Mouse (Mus musculus) liver, postnatal 0 days (tissue): ENCODE results near the gene Tnfsf15. TPM values are rescaled to one million over a fixed set of nuclear protein-coding genes. Genes with fewer than 3 reads are reported as not detected.

Experiments
- ATAC-seq: fragments of 200-750 bp; cut with Nextera tagmentation; 2 replicates; pipeline ENCODE4 v1.8.0; 2017; ENCODE audit warnings: mild to moderate bottlenecking, moderate library complexity
- DNase-seq: peaks from one replicate; pipeline ENCODE4 v3.0.0-alpha.2; 2016
- H3K27ac ChIP-seq: fragments of 300-500 bp; sonication (generic); 2 replicates; pipeline ENCODE4 v1.5.1; 2014; ENCODE audit warnings: antibody characterized with exemption, moderate library complexity, mild to moderate bottlenecking, low read depth
- H3K27me3 ChIP-seq: fragments of 300-500 bp; sonication (generic); 2 replicates; pipeline ENCODE4 v1.6.1; 2014; ENCODE audit warnings: low read length, control low read depth, mixed read lengths; ENCODE audit not compliant: insufficient read depth
- H3K36me3 ChIP-seq: fragments of 300-500 bp; sonication (generic); replicated peaks from 2 replicates; pipeline ENCODE4 v1.6.1; 2014; ENCODE audit warnings: mild to moderate bottlenecking, control low read depth, low read length, moderate library complexity, mixed read lengths; ENCODE audit not compliant: insufficient read depth
- H3K4me1 ChIP-seq: fragments of 300-500 bp; sonication (generic); 2 replicates; pipeline ENCODE4 v1.6.1; 2014; ENCODE audit warnings: antibody characterized with exemption, mild to moderate bottlenecking, control low read depth; ENCODE audit not compliant: insufficient read depth
- H3K4me2 ChIP-seq: fragments of 300-500 bp; sonication (generic); 2 replicates; pipeline ENCODE4 v1.6.1; 2014; ENCODE audit warnings: low read depth, mild to moderate bottlenecking, low read length, moderate library complexity, mixed read lengths
- H3K4me3 ChIP-seq: fragments of 300-500 bp; sonication (generic); 2 replicates; pipeline ENCODE4 v1.5.1; 2014; ENCODE audit warnings: low read depth, low read length
- H3K9ac ChIP-seq: fragments of 300-500 bp; sonication (generic); replicated peaks from 2 replicates; pipeline ENCODE4 v1.6.1; 2014; ENCODE audit warnings: mild to moderate bottlenecking, moderate library complexity
- H3K9me3 ChIP-seq: fragments of 300-500 bp; sonication (generic); 2 replicates; pipeline ENCODE4 v1.6.1; 2016; ENCODE audit warnings: mild to moderate bottlenecking, control low read depth, low read length, mixed read lengths
- CTCF ChIP-seq: sonication (generic); IDR thresholded peaks from 2 replicates; pipeline ENCODE4 v1.5.1; 2016; ENCODE audit warnings: antibody characterized with exemption, low read depth
- EP300 ChIP-seq: IDR thresholded peaks from 2 replicates; pipeline ENCODE4 v1.6.1; 2016; ENCODE audit warnings: antibody characterized with exemption, low read depth, mild to moderate bottlenecking
- WGBS: fragments of 180-500 bp; shearing (Covaris S2); extraction: QIAGEN DNeasy Blood & Tissue Kit; methylation state at CpG from one replicate; pipeline ENCODE4 v1.1.7; 2014; ENCODE audit not compliant: insufficient replicate concordance; 5-methylcytosine and 5-hydroxymethylcytosine counted together
- polyA plus RNA-seq: library from polyadenylated mRNA; unstranded; fragments of >200 nt; fragmentation: Nextera tagmentation; extraction: Ambion mirVana; gene quantifications from 2 replicates; pipeline ENCODE4 v1.2.1, GENCODE M21; 2015

Tnfsf15 gene
- polyA plus RNA-seq, 1 experiment from 2014 or later = not detected

- no peaks in the 10 kb centered on the region for H3K36me3 ChIP-seq
- H3K9ac ChIP-seq = no peak overlapping the region
- no peak overlapping the region for H3K27ac ChIP-seq
- H3K9me3 ChIP-seq = no peaks in the 10 kb centered on the region
- TF ChIP-seq EP300 (no peak), CTCF (no peak)
- no peaks in the 10 kb centered on the region for H3K27me3 ChIP-seq
- DNase-seq (no peak), ATAC-seq (no peak)
- no peak overlapping the region for H3K4me2 ChIP-seq
- no peaks in the 10 kb centered on the region for H3K4me1 ChIP-seq
- H3K4me3 ChIP-seq = no peak overlapping the region
- WGBS = 30% methylated on average over 3 of the region's 3 CpGs
These were observed 45.2 kb downstream of the Tnfsf15 start for GRCm38 (mm10) chr4:63699749-63700148.

- no peak for ATAC-seq
- DNase-seq = no peak
- no peaks in the 10 kb centered on the region for H3K9me3 ChIP-seq
- H3K27ac ChIP-seq = no peak overlapping the region
- H3K27me3 ChIP-seq = no peaks in the 10 kb centered on the region
- no peak overlapping the region for H3K9ac ChIP-seq
- TF ChIP-seq EP300 (no peak), CTCF (no peak)
- no peaks in the 10 kb centered on the region for H3K4me1 ChIP-seq
- WGBS = 81% methylated on average over 4 of the region's 4 CpGs
- H3K4me2 ChIP-seq = no peak overlapping the region
- H3K4me3 ChIP-seq = no peak overlapping the region
- no peaks in the 10 kb centered on the region for H3K36me3 ChIP-seq
These were observed 48.0 kb downstream of the Tnfsf15 start for GRCm38 (mm10) chr4:63696921-63697320.

- no peak for TF ChIP-seq EP300
- no peak for DNase-seq
- H3K4me2 ChIP-seq = no peak overlapping the region
These were observed 52.6 kb downstream of the Tnfsf15 start for GRCm38 (mm10) chr4:63692351-63692750.

GRCm38 (mm10) chr4:63687429-63687828 is 57.5 kb downstream of the Tnfsf15 start:
- Histone ChIP-seq H3K4me3 (no peak overlapping the region), H3K36me3 (no peaks in the 10 kb centered on the region), H3K27ac (no peak overlapping the region), H3K27me3 (peaks cover 4% of the 10 kb centered on the region; the same call in 1 of the 2 replicates), H3K4me1 (no peaks in the 10 kb centered on the region), H3K4me2 (no peak overlapping the region), H3K9me3 (no peaks in the 10 kb centered on the region), H3K9ac (no peak overlapping the region)
- TF ChIP-seq CTCF (no peak), EP300 (no peak)
- DNase-seq = no peak
- ATAC-seq = no peak
- 72% methylated on average over 8 of the region's 8 CpGs for WGBS

More at GRCm38 (mm10) chr4:63692351-63692750, 52.6 kb downstream of the Tnfsf15 start:
- no peak for ATAC-seq
- no peak overlapping the region for H3K9ac ChIP-seq
- no peaks in the 10 kb centered on the region for H3K4me1 ChIP-seq
- H3K36me3 ChIP-seq = no peaks in the 10 kb centered on the region
- H3K4me3 ChIP-seq = no peak overlapping the region
- no peaks in the 10 kb centered on the region for H3K9me3 ChIP-seq
- no peaks in the 10 kb centered on the region for H3K27me3 ChIP-seq
- H3K27ac ChIP-seq = no peak overlapping the region

- H3K36me3 ChIP-seq = no peaks in the 10 kb centered on the region
- no peaks in the 10 kb centered on the region for H3K9me3 ChIP-seq
- peak; percentile 76 for TF ChIP-seq CTCF
- TF ChIP-seq EP300 = no peak
- no peak for ATAC-seq
- H3K4me2 ChIP-seq = no peak overlapping the region
- H3K4me1 ChIP-seq = no peaks in the 10 kb centered on the region
- peak; percentile 25 for DNase-seq
- H3K27ac ChIP-seq = no peak overlapping the region
- no peak overlapping the region for H3K4me3 ChIP-seq
- H3K9ac ChIP-seq = no peak overlapping the region
- H3K27me3 ChIP-seq = peaks cover 4% of the 10 kb centered on the region; the same call in 1 of the 2 replicates
These were observed 58.8 kb downstream of the Tnfsf15 start for GRCm38 (mm10) chr4:63686157-63686556.

- no peaks in the 10 kb centered on the region for H3K4me1 ChIP-seq
- no peak for ATAC-seq
- H3K27me3 ChIP-seq = peaks cover 4% of the 10 kb centered on the region; the same call in 1 of the 2 replicates
- H3K4me3 ChIP-seq = no peak overlapping the region
- no peak for DNase-seq
- H3K27ac ChIP-seq = no peak overlapping the region
- WGBS = 57% methylated on average over 4 of the region's 4 CpGs
- TF ChIP-seq EP300 (no peak), CTCF (no peak)
- no peak overlapping the region for H3K9ac ChIP-seq
- H3K4me2 ChIP-seq = no peak overlapping the region
- no peaks in the 10 kb centered on the region for H3K9me3 ChIP-seq
- no peaks in the 10 kb centered on the region for H3K36me3 ChIP-seq
These were observed 59.7 kb downstream of the Tnfsf15 start for GRCm38 (mm10) chr4:63685253-63685525.

- TF ChIP-seq CTCF = no peak
- TF ChIP-seq EP300 = no peak
- ATAC-seq (no peak), DNase-seq (no peak)
- Histone ChIP-seq H3K9ac (no peak overlapping the region), H3K9me3 (no peaks in the 10 kb centered on the region), H3K4me2 (no peak overlapping the region), H3K27ac (no peak overlapping the region), H3K36me3 (no peaks in the 10 kb centered on the region), H3K27me3 (peaks cover 4% of the 10 kb centered on the region; the same call in 1 of the 2 replicates), H3K4me3 (no peak overlapping the region), H3K4me1 (no peaks in the 10 kb centered on the region)
- 73% methylated on average over 10 of the region's 10 CpGs for WGBS
These were observed 60.3 kb downstream of the Tnfsf15 start for GRCm38 (mm10) chr4:63684412-63685252.
